Mouse (Mus musculus): ENCODE data around the gene Tfeb.
A peak's percentile ranks its signal among the peaks of the same experiment; 100 is the strongest.

GRCm38 (mm10) chr17:47797383-47797782 lies 60.6 kb downstream of the Tfeb start:
- no peak for TF ChIP-seq CTCF (IDR thresholded peaks at IDR 0.05; ENCODE audit: control insufficient read depth, insufficient read depth, insufficient read length)
- TF ChIP-seq USF1 (IDR thresholded peaks at IDR 0.05; ENCODE audit: low read depth) = peak; percentile 34
- no peak for TF ChIP-seq MAX (IDR thresholded peaks at IDR 0.05)
- TF ChIP-seq CEBPB (IDR thresholded peaks at IDR 0.05; ENCODE audit: low read depth) = no peak
- no peak for TF ChIP-seq MYOD1 (IDR thresholded peaks at IDR 0.05; ENCODE audit: control insufficient read depth, insufficient read length, low read depth)
